Mouse (Mus musculus): ENCODE data around the gene Tmem91.
A peak's percentile ranks its signal among the peaks of the same experiment; 100 is the strongest.

Gene Tmem91

GRCm38 (mm10) chr7:25626509-25627430 lies 48.2 kb downstream of the Tmem91 start, which contains the start of gene B3gnt8:
B3gnt8 (plus strand) TSS chr7:25626654.
- peak in 1 of 2 experiments; percentile 66 for DNase-seq (ENCODE audit: low spot score in 2 of 2)

DNA sequence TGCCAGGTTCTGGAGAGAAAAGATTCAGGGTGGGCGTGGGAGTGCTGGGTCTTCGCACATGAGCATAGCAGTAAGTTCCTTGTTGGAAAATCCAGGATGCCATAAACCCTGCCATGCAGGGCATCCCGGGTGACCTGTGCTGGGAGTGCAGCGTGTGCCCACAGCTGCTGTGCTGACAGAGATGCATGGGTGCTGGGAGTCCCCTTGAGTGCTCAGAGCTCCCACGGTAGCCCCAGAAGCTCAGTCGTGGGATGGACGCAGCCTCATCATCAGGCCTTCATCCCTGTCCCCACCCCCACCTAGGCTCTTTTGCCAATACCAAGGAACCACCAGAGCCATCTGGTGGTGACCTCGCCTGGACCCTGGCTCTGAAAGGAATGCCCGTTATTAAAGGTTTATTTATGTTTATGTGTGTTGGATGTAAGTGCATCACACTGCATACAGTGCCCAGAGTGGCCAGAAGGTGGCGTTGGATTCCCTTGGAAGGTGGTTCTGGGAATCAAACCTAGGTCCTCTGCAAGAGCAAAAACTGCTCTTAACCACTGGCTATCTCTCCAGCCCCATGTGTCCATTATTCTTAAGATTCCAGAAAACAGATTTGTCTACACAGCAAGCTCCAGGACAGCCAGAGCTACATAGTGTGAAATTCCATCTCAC lies 49.2 kb downstream of the Tmem91 start:
- no peak for DNase-seq (ENCODE audit: low spot score in 2 of 2)

DNA sequence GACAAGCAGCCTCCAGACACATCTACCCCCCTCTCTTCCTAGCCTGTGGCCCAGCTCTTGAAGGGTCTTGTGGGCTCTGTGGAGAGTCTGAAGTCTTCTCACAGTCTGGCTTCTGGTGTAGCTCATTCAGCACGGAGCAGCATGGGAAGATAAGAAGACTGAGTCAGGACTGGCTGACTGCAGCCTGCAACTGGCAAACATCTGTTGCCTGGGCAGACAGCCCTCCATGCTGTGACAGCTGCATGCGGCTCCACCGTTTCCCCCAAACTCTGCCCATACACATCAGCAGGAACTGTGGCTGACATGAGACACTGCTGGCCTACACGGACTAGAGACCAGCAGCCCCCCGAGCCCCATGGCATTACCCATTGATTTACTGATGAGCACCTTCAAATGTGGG lies 50.1 kb downstream of the Tmem91 start:
- no peak for DNase-seq (ENCODE audit: low spot score in 2 of 2)

GRCm38 (mm10) chr7:25623857-25624370 lies 51.1 kb downstream of the Tmem91 start:
- DNase-seq (ENCODE audit: low spot score in 2 of 2): no peak

DNA sequence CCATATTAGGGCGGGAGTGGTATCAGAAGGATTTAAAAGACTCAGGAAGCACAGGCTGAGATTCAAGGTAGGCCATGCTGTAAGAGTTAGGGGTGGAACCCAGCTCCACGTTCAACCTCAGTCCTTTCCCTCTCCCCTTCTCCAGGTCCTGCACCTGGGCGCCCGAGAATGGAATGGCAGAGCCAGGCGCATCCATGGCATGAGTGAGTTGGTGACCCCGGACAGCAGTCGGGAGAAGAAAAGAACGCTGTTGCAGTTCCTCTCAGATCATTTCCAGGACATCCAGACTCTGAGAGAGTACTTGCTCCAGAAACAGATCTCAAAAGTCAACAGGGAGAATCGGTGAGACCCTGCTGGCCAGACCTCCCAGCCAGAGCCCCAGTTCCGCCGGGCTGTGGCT lies 54.2 kb downstream of the Tmem91 start:
- peak in 1 of 2 experiments; percentile 56 for DNase-seq (ENCODE audit: low spot score in 2 of 2)

DNA sequence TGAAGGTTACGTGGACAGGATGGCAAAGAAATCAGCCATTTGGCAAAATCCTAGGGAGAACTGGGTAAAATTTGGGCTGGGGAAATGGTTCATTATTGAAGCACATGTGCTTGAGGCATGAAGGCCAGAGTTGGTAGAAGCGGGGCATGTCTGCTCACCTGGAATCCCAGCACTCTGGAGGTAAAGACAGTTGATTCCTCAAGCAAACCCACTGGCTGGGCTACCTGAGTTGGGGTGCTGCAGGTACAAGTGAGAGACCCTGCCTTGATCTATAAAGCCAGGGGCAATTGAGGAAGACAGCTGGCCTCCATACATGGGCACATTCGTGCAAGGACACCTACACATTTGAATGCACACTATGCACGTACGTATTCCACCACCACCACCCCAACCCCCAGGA lies 54.9 kb downstream of the Tmem91 start:
- peak in 1 of 2 experiments; percentile 39 for DNase-seq (ENCODE audit: low spot score in 2 of 2)

DNA sequence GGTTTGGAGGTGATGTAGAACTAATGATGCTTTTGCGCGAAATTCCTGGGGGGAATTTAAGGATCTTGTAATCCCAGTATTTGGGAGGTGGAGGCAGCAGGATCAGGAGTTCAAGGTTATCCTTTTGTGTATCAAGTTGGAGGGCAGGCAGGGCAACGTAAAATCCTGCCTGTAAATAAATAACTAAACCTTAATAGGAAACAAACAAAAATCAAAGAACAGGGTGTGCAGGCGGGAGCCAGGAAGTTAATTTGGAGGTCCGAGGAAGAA lies 55.3 kb downstream of the Tmem91 start:
- DNase-seq (ENCODE audit: low spot score in 2 of 2): no peak
